Mouse (Mus musculus): ENCODE measurements around the gene Olfr625-ps1.
A peak's percentile ranks its signal among the peaks of the same experiment; 100 is the strongest.

DNA sequence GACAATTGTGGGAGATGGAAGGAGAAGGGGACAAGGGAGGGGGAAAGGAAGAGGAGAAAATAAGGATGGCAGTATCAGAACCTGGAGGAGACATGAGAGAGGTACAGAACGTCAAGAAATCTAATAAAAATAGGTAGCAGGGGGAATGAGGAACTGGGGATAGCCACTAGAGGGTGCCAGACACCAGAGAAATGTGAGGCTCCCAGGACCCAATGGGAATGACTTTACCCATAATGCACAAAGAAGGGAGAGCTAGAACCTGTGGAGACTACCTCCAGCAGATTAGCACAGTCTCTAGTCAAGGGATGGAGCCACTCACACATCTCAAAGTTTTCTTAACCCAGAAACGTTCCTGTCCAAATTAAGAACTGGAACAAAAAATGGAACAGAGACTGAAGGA lies 29.5 kb downstream of the Olfr625-ps1 start:
- TF ChIP-seq CTCF (IDR thresholded peaks at IDR 0.05; ENCODE audit: low read depth, low read length) (peak; percentile 44; the same call in 1 of the 2 replicates), POLR2A (IDR thresholded peaks at IDR 0.05; ENCODE audit: borderline replicate concordance, low read depth, low read length) (no peak)
